Mouse (Mus musculus): ENCODE data around the gene Cntn5. TPM values are rescaled to one million over a fixed set of nuclear protein-coding genes. Genes with fewer than 3 reads are reported as not detected.

Cntn5 gene
- polyA plus RNA-seq, 1 experiment from 2014 or later = 3.0 TPM

DNA sequence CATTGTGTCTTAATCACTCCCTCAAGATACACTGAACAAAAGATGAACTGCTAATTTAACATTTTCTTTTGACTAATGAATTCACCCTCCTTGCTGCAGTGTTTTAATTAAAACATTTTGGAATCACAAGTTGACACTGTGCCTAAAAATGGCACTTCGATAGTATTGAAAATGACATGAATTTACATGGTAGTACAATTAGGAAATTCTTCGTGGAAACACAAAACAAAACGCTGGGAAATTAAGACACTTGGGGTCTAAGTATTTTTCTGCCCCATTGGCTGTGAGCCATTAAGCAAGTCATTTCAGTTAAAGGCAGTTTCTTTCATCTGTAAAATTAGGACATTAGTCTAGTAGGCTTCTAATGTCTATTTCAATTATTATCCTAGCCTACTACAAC is 1043.9 kb downstream of the Cntn5 start:
- 79% methylated on average over 3 of the region's 3 CpGs for WGBS
- H3K36me3 ChIP-seq = no peaks in the 10 kb centered on the region

DNA sequence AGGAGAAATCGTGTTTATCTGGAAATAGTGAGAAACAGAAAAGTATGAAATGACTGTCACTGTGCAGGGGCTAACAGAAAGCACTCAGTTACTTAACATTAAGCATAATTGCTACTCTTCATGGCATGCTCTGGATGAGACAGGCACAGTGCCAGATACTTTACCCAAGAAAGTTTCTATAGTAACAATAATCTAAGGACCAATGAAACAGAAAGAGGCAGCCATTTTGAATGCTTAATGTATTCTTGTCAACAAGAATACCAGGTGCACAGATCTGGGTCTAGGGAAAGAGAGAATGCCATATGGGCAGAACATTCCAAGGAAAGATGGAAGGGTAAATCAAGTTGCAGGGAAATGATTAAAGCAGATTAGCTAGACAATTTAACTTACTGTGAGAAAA is 1045.3 kb downstream of the Cntn5 start:
- ATAC-seq (ENCODE audit: insufficient number of reproducible peaks, insufficient read depth, low FRiP score, low TSS enrichment) = no peak
- H3K27ac ChIP-seq = no peak overlapping the region
- 64% methylated on average over 1 of the region's 1 CpGs for WGBS

More for the DNA sequence above, 1043.9 kb downstream of the Cntn5 start:
- Histone ChIP-seq H3K9ac (no peak overlapping the region), H3K4me2 (replicated peaks) (no peak overlapping the region), H3K27ac (no peak overlapping the region), H3K4me3 (no peak overlapping the region), H3K27me3 (no peaks in the 10 kb centered on the region), H3K4me1 (no peaks in the 10 kb centered on the region), H3K9me3 (no peaks in the 10 kb centered on the region)
- ATAC-seq (ENCODE audit: insufficient number of reproducible peaks, insufficient read depth, low FRiP score, low TSS enrichment) = no peak

DNA sequence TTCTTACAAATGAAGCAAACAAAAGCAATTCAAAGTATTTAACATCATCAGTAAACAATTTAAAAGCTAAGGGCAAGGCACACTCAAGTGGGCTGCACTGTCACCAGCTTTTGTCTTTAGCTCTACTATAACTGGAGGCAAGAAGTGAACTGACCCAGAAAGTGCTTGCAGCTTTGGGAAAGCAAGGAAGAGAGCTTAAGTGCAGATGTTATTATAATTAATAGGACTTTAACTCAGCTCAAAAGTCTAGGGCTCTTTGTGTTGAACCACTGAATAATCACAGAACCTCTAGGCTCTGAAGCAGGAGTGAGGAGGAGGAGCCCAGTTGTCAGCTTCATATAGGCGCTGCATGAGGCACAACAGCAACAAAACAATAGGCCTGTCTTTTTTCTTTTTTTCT is 1049.8 kb downstream of the Cntn5 start:
- no peak overlapping the region for H3K27ac ChIP-seq
- no peak overlapping the region for H3K4me2 ChIP-seq (replicated peaks)
- H3K27me3 ChIP-seq = no peaks in the 10 kb centered on the region
- H3K9ac ChIP-seq = no peak overlapping the region
- H3K4me3 ChIP-seq = no peak overlapping the region
- no peak for ATAC-seq (ENCODE audit: insufficient number of reproducible peaks, insufficient read depth, low FRiP score, low TSS enrichment)
- no peaks in the 10 kb centered on the region for H3K36me3 ChIP-seq
- no peaks in the 10 kb centered on the region for H3K4me1 ChIP-seq
- WGBS = 74% methylated on average over 1 of the region's 1 CpGs
- no peaks in the 10 kb centered on the region for H3K9me3 ChIP-seq

More for the DNA sequence above, 1045.3 kb downstream of the Cntn5 start:
- no peaks in the 10 kb centered on the region for H3K4me1 ChIP-seq
- no peaks in the 10 kb centered on the region for H3K9me3 ChIP-seq
- no peak overlapping the region for H3K4me2 ChIP-seq (replicated peaks)
- H3K4me3 ChIP-seq = no peak overlapping the region
- H3K9ac ChIP-seq = no peak overlapping the region
- H3K27me3 ChIP-seq = no peaks in the 10 kb centered on the region
- no peaks in the 10 kb centered on the region for H3K36me3 ChIP-seq

DNA sequence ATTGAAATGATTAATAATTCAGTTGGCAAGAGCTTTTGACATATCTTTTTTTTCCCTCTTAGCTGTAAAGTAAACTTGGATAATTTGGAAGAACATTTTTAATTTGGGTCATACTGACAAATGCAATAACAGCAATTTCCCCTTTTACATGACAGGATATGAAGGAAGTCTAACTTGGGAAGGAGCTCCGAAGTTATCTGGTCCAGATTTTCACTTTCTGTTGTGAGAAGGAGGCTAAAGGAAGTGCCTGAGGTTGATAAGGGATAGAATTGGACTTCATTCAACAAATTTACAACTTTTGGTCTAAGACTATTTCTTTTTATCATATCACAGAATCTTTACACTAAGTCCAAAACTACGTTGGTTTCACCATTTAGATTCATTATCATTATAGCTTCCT is 1074.3 kb downstream of the Cntn5 start:
- H3K4me1 ChIP-seq = no peaks in the 10 kb centered on the region
- H3K27me3 ChIP-seq = no peaks in the 10 kb centered on the region
- no peak overlapping the region for H3K4me2 ChIP-seq (replicated peaks)
- H3K9ac ChIP-seq = no peak overlapping the region
- no peaks in the 10 kb centered on the region for H3K9me3 ChIP-seq
- H3K4me3 ChIP-seq = no peak overlapping the region
- H3K27ac ChIP-seq = no peak overlapping the region
- no peak for ATAC-seq (ENCODE audit: insufficient number of reproducible peaks, insufficient read depth, low FRiP score, low TSS enrichment)
- no peaks in the 10 kb centered on the region for H3K36me3 ChIP-seq
- WGBS = 68% methylated on average over 2 of the region's 2 CpGs

DNA sequence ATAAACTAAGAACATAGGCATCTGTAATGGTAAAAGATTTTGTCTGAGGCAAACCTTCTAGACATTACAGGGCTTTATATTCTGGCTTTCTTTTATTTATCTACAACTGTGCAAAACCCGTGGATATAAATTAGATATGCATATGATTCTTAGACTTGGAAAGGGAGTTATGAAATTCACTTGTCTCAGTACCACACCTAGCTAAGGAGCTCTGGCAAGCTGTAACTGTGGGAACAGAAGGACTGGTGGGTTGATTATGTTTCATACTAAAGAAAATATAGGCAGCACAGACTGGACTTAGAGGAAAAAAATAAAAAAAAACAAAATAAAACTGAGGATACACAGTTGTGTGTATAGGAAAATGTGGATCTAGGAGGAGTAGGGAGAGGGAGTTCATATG is 1084.6 kb downstream of the Cntn5 start:
- Histone ChIP-seq H3K4me1 (no peaks in the 10 kb centered on the region), H3K27ac (no peak overlapping the region), H3K27me3 (no peaks in the 10 kb centered on the region), H3K9me3 (no peaks in the 10 kb centered on the region), H3K4me2 (replicated peaks) (no peak overlapping the region), H3K36me3 (no peaks in the 10 kb centered on the region), H3K9ac (no peak overlapping the region), H3K4me3 (no peak overlapping the region)
- no peak for ATAC-seq (ENCODE audit: insufficient number of reproducible peaks, insufficient read depth, low FRiP score, low TSS enrichment)
- WGBS = 72% methylated on average over 1 of the region's 1 CpGs

DNA sequence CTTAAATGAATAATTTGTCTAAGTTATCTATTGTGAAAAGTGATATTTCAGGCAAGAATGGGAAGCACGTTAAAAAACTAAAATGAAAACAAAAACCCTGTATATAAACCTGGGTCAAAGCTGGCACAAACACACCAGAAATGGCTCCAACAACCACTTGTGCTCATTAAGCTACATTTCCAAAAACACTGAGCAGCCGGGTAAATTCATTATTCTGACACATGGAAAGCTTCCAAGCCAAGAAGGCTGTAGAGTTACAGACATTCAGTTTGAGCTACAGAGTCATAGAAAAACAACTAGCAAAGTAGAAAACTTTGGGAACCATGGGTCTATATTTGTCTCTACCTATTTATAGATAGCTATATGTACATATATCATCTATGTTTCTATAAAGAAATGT is 1087.1 kb downstream of the Cntn5 start:
- no peak overlapping the region for H3K27ac ChIP-seq
- WGBS = 85% methylated on average over 2 of the region's 2 CpGs
- no peaks in the 10 kb centered on the region for H3K27me3 ChIP-seq
- H3K9me3 ChIP-seq = no peaks in the 10 kb centered on the region
- no peak overlapping the region for H3K9ac ChIP-seq
- H3K36me3 ChIP-seq = no peaks in the 10 kb centered on the region
- ATAC-seq (ENCODE audit: insufficient number of reproducible peaks, insufficient read depth, low FRiP score, low TSS enrichment) = no peak
- H3K4me2 ChIP-seq (replicated peaks) = no peak overlapping the region
- H3K4me1 ChIP-seq = no peaks in the 10 kb centered on the region
- H3K4me3 ChIP-seq = no peak overlapping the region

DNA sequence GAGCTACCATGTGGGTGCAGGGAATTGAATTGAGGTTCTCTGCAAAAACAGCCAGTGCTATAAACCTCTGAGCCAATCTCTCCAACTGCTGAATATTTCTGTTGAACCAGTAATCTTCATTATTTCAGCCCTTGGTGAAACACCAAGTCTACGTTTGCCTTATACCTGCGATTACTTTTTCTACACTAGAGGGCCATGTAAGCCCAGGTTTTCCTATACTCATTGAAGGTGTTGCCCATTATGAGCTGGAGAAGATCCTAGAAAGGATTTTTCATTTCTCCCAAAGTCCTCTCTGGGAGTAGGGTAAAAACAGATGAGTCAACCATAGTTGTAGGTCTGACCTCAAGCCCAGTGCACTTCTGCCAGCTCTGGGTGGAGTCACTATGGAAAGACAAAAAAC is 1105.0 kb downstream of the Cntn5 start:
- Histone ChIP-seq H3K9ac (no peak overlapping the region), H3K27ac (no peak overlapping the region), H3K27me3 (no peaks in the 10 kb centered on the region), H3K9me3 (no peaks in the 10 kb centered on the region), H3K4me1 (no peaks in the 10 kb centered on the region), H3K36me3 (no peaks in the 10 kb centered on the region), H3K4me2 (replicated peaks) (no peak overlapping the region), H3K4me3 (no peak overlapping the region)
- WGBS = 86% methylated on average over 2 of the region's 2 CpGs
- ATAC-seq (ENCODE audit: insufficient number of reproducible peaks, insufficient read depth, low FRiP score, low TSS enrichment) = no peak

DNA sequence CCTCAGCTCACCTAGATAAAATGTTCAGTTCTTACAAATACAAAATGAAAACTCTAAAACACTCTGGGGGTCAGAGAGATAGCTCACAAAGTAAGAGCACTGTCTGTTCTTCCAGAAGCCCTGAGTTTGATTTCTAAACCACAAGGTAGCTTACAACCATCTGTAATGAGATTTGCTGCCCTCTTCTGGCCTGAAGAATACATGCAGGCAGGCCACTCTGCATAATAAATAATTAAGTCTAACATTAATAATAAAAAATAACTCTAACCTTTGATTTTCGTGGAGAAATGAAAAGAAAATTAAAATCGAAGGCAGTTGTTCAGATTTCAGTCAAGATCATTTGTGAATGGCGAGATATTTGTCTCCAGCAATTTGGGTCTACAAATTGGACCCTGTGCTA is 1120.9 kb downstream of the Cntn5 start:
- Histone ChIP-seq H3K4me2 (replicated peaks) (no peak overlapping the region), H3K27me3 (no peaks in the 10 kb centered on the region), H3K27ac (no peak overlapping the region), H3K4me3 (no peak overlapping the region), H3K9me3 (no peaks in the 10 kb centered on the region), H3K9ac (no peak overlapping the region), H3K36me3 (no peaks in the 10 kb centered on the region), H3K4me1 (no peaks in the 10 kb centered on the region)
- ATAC-seq (ENCODE audit: insufficient number of reproducible peaks, insufficient read depth, low FRiP score, low TSS enrichment) = no peak
- WGBS = 58% methylated on average over 3 of the region's 3 CpGs

DNA sequence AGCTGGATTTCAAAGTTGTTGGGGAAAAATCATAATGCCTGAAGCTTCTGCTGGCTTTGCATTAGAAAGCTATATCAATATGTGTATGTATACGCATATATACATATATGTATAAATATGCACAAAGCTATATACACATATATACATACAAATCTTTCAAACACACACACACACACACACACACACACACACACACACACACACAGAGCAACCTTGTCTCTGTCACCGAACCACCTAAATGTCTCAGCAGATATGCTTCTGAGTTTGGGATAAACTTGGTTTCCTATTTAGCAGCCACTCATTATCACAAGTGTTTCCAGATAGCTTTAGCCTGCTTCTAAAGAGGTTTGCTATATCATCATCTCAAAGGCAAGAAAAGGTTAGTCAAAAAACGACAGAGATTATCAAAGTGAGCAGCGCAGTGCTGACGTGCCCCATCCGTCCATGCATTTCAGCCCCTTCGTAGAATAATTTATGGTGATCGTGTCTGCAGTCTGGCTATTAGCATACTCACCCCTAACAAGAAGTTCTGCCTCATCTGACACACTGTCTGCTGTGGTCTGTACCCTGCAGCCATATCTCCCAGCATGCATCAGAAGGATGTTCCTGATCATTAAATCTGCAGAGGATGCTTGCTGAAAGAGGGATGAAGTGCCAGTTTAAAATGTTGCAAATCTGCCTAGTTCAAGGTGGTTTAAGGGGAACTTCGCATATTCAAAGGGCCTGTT is 1123.3 kb downstream of the Cntn5 start:
- Histone ChIP-seq H3K9ac (no peak overlapping the region), H3K4me2 (replicated peaks) (no peak overlapping the region), H3K9me3 (no peaks in the 10 kb centered on the region), H3K4me1 (no peaks in the 10 kb centered on the region), H3K36me3 (no peaks in the 10 kb centered on the region), H3K4me3 (no peak overlapping the region), H3K27ac (no peak overlapping the region), H3K27me3 (no peaks in the 10 kb centered on the region)
- 74% methylated on average over 9 of the region's 9 CpGs for WGBS
- no peak for ATAC-seq (ENCODE audit: insufficient number of reproducible peaks, insufficient read depth, low FRiP score, low TSS enrichment)

DNA sequence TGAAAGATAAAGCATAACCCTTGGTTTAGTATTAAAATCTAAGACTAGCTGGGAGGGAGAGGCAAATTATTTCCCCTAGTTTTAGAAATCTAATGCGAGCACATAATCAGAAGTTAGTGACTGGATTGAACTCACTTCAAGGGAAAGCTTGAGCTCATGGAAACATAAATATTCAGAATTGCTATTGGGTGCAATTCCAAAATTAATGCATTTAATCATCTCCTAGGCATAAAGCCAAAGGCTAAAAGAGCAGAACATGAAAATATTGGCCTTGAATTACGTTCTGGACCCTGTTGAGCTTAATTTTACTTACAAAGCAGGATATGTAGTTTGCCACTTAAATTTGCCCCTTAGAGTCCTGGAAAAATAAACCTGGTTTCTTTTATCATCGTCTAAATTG is 1124.9 kb downstream of the Cntn5 start:
- WGBS = 61% methylated on average over 3 of the region's 3 CpGs
- Histone ChIP-seq H3K9me3 (no peaks in the 10 kb centered on the region), H3K27me3 (no peaks in the 10 kb centered on the region), H3K4me2 (replicated peaks) (no peak overlapping the region), H3K9ac (no peak overlapping the region), H3K27ac (no peak overlapping the region), H3K4me1 (no peaks in the 10 kb centered on the region), H3K4me3 (no peak overlapping the region), H3K36me3 (no peaks in the 10 kb centered on the region)
- ATAC-seq (ENCODE audit: insufficient number of reproducible peaks, insufficient read depth, low FRiP score, low TSS enrichment) = no peak

DNA sequence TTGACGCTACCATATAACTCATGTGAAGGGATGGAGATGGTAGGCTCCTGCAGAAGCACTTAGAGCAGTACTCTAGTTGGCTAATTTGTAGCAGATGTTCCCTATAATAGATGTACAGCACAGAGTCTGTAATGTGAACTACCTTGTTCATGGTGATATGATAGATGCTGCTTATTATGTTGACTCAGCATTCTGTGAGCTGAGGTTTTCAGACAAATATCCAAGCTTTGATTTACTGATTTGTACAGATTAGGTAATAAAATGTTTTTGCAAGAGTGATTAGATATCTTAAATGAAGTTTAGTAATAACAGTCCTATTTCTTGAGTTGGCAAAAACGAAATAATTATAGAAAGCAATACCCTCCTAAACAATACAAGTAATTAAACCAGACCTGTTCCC is 1133.8 kb downstream of the Cntn5 start:
- no peak for ATAC-seq (ENCODE audit: insufficient number of reproducible peaks, insufficient read depth, low FRiP score, low TSS enrichment)
- whole genome bisulfite sequencing = 69% methylated on average over 2 of the region's 2 CpGs
- Histone ChIP-seq H3K9me3 (no peaks in the 10 kb centered on the region), H3K4me2 (replicated peaks) (no peak overlapping the region), H3K9ac (no peak overlapping the region), H3K4me1 (no peaks in the 10 kb centered on the region), H3K4me3 (no peak overlapping the region), H3K27ac (no peak overlapping the region), H3K27me3 (no peaks in the 10 kb centered on the region), H3K36me3 (no peaks in the 10 kb centered on the region)

DNA sequence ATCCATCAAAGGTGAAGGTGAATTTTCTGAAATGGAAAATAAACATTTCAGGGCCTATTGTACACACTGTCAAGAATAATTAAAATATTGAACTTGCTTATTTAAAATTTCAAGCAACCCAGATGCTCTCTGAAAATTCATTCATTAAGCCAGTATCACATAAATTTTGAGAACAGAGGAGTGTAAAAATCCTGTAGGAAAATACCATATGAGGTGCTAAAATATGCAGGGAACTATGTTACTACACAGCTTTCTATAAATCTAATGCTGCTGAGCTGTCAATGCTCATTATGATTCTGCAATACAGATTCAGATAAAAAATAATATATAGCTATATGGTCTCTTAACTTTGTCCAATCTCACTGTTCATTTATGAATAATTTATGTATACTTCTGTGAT is 1134.9 kb downstream of the Cntn5 start:
- ATAC-seq (ENCODE audit: insufficient number of reproducible peaks, insufficient read depth, low FRiP score, low TSS enrichment) = no peak
- Histone ChIP-seq H3K4me1 (no peaks in the 10 kb centered on the region), H3K27me3 (no peaks in the 10 kb centered on the region)

DNA sequence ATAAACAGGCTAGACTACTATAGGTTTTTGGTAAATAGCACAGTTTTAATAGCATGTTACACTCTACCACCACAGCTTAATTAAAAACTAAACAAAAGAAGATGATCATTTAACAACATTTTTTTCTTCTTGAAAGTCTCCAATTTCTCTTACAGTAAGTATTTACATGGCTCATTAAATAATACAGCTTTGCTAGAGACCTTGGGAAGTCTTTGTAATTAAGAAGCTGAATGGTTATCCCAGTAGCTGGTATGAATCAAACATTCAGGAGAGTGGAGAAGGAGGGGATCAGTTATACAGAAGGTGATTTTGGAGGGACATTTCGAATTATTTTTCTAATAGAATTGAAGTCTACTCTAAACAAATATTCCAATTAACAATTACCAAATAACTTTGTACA is 1186.4 kb downstream of the Cntn5 start:
- Histone ChIP-seq H3K4me1 (no peaks in the 10 kb centered on the region), H3K27me3 (no peaks in the 10 kb centered on the region), H3K9me3 (no peaks in the 10 kb centered on the region), H3K4me3 (no peak overlapping the region), H3K4me2 (replicated peaks) (no peak overlapping the region), H3K9ac (no peak overlapping the region), H3K36me3 (no peaks in the 10 kb centered on the region), H3K27ac (no peak overlapping the region)
- 81% methylated on average over 1 of the region's 1 CpGs for WGBS
- no peak for ATAC-seq (ENCODE audit: insufficient number of reproducible peaks, insufficient read depth, low FRiP score, low TSS enrichment)

More for the DNA sequence above, 1134.9 kb downstream of the Cntn5 start:
- Histone ChIP-seq H3K4me3 (no peak overlapping the region), H3K36me3 (no peaks in the 10 kb centered on the region), H3K27ac (no peak overlapping the region), H3K4me2 (replicated peaks) (no peak overlapping the region), H3K9ac (no peak overlapping the region), H3K9me3 (no peaks in the 10 kb centered on the region)

Measured in embryonic facial prominence, embryonic 12.5 days (tissue).